Mouse (Mus musculus): Measurements from ENCODE around the gene Slc9a8.

Slc9a8 gene

DNA sequence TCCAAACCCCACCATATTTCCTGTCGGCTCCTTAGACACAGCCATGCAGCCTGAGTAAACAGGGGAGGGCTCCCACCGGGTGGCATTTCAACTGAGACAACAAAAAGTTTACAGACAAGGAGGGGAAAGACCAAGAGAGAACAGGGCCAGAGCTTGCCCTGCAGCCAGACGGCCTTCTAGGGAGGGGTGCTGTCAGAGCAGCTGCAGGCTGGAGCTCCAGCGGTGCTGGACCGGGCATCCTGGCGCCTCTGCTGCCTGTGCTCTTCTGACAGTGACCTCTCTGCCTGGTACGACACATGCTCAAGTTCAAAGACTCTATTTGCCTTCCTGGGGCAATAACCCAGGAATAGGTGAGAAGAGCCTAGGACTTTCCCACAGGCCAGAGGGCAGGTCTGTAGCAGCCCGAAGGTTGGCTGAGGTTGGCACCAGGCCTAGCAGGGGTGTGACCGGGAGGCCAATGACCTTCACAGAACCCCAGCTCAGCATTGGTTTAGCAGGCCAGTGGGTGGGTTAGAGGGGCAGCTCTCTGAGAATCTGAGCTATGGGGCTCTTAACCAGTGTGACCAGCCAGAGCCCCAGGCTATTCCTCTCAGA is 5.4 kb upstream of the Slc9a8 start:
- peak; percentile 84 to 93 for DNase-seq

DNA sequence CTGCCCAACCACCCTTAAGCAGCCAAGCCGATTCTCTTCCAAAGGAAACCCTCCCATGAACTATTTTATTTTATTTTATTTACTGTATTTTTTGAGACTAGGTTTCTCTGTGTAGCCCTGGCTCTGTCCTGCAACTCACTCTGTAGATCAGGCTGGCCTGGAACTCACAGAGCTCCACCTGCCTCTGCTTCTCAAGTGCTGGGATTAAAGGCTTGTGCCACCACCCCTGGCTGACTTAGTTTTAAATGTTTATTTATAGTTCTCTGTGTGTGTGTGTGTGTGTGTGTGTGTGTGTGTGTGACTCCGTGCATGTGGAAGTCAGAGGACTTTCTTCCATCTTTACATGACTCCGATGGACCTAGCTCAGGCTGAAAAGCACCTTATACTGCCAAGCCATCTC is 4.5 kb upstream of the Slc9a8 start:
- DNase-seq: no peak

DNA sequence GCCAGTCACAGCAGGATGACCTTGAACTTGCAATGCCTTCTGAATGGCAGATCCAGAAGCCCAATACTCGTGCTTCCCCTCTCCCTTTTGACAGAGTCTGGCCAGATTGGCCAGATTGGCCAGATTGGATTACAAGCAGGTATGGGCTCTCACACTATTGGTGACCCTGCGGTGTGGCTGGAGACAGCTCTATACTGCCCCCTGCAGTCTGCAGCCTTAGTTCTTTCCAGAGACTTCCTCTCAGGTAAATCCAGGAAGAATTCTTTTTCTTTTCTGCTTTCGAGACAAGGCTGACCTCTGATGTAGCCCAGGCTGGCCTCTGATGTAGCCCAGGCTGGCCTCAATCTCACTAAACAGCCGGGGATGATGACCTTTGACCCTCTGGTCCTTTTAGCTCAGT is 3.8 kb upstream of the Slc9a8 start:
- DNase-seq: peak; percentile 81 to 90

DNA sequence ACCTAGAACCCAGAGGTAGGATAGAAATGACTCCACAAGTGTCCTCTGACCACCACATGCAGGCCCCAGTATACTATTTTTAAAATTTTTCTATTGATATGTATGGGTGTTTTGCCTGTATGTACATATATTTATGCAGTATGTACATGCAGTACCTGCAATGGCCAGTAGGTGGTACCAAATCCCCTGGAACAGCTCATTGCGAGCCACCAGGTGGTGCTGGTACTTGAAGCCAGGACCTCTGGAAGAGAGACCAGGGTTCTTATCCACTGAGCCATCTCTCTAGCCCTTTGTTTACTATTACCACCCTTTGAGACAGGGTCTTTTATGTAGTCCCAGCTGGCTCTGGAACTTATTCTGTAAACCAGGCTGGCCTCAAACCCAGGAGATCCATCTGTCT is 2.3 kb upstream of the Slc9a8 start:
- peak; percentile 69 to 88 for DNase-seq

DNA sequence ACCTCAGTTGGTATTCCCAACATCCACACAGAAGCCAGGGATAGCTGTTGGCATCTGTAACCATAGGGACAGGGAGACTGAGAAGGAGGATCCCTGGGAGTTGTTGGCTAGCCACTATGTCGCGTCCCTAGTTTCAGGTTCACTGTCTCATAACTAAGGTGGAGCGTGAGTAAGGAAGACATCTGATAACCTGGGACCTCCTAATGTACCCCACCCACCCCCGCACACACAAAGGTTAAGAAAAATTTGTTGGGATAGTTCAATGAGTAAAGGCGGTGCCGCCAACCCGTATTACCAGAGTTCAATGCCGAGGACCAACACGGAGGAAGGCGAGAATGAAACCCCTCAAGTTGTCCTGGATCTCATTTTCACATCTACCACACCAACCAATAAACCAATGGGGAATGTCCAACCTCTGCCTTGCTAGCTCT is 686 bp upstream of the Slc9a8 start:
- DNase-seq: no peak

DNA sequence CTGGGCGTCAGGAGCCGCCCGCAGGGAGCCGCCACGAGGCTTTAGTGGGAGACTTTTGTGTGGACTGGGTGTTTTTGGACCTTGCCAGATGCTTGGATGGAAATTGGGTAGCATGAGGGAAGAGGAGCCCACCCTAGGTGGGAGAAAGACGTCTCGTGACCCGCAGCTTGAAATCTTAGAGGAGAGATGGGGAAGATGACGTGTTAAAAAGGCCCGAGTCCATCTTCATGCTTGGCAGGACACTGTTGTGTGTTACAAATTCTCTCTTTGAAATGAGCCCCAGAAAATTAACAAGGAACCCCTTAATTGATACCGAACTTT is 598 bp downstream of the Slc9a8 start:
- DNase-seq: no peak

DNA sequence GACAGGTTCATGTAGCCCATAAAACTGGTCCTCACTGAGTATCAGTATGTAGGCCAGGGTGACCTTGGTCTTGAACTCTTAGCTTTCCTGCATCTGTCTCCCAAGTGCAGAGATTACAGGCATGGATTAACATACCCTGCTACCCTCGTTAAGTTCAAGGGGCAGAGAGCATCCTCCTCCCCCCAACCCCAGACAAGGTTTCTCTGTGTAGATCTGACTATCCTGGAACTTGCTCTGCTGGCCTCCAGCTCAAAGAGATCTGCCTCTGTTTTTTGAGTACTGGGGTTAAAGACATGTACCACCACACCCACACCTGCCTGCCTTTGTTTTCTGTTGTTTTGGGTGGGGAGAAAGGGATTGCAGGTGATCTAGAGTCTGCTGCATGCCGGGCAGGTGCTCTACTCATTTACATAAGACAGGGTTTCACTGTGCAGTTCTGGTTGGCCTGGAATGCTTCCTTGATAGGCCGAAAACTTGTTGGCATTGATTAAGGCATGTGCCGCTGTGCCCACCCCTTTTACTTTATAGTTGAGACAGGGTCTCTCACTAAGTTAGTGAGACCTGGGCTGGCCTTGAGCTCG is 1.6 kb downstream of the Slc9a8 start:
- no peak for DNase-seq

DNA sequence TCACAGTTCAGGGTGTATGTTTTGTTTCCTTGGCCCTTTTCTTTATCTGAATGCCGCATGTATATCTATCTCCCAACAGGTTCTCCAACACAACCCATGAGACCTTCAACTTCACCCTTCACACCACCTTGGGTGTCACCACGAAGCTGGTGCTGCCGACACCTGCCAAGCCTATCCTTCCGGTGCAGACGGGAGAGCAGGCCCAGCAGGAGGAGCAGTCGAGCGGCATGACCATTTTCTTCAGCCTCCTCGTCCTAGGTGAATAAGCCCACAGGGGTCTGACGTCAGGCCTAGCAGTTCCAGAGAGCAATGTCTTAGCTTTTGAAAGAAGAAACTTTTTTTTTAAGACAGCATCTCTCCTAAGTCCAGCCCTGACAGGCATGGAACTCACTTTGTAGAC is 2.5 kb downstream of the Slc9a8 start:
- no peak for DNase-seq

DNA sequence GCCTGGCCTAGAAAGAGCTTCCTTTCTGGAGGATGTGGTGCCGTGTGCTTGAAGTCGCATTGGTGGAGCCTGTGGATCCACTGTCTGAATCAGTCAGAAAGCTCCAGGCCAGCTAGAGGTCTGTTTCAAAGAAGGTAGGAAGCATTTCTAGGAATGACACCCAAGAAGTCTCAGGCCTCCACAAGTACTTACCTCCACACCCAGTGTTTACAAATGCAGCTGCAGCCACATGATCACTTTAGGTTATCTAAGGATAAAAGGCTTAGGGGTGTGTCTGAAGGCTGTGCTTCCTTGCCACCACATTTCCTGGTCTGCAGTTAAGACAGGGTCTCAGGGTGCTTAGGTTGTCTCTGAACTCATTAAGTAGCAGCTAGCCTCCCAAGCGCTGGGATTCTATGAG is 3.0 kb downstream of the Slc9a8 start:
- no peak for DNase-seq

DNA sequence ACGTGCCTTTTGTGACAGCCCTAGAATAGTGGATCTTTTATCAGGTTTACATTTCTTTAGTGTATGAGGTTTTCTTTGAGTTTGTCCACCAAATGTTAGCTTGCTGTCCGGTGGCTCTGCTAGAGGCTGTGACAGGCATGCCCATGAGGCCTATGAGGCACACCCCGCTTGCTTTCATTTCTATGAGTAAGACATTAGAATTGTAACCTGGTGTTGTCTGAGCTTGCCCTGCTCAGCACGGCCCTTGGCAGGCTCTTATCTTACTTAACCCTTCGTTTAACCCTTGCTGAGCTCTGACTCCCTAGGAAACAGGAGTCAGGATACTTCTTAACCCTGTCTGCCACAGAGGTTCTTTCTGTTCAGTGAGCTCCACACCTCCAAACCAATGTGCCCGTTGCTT is 3.9 kb downstream of the Slc9a8 start:
- DNase-seq: no peak

DNA sequence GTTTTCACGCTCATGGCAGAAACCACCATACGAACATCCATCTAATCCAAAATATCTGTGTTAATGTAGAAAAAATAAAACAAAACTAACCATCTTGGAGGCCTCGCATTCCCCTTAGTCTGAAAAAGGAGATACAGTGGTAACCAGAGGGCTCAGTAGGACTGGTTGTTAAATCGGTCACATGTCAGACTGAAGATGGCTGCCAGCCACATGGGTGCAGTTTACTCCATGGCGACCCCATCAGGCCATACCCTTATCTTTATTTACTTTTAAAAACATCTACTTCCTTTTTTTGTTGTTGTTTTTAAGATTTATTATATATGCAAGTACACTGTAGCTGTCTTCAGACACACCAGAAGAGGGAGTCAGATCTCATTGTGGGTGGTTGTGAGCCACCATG is 8.1 kb downstream of the Slc9a8 start:
- DNase-seq: no peak

DNA sequence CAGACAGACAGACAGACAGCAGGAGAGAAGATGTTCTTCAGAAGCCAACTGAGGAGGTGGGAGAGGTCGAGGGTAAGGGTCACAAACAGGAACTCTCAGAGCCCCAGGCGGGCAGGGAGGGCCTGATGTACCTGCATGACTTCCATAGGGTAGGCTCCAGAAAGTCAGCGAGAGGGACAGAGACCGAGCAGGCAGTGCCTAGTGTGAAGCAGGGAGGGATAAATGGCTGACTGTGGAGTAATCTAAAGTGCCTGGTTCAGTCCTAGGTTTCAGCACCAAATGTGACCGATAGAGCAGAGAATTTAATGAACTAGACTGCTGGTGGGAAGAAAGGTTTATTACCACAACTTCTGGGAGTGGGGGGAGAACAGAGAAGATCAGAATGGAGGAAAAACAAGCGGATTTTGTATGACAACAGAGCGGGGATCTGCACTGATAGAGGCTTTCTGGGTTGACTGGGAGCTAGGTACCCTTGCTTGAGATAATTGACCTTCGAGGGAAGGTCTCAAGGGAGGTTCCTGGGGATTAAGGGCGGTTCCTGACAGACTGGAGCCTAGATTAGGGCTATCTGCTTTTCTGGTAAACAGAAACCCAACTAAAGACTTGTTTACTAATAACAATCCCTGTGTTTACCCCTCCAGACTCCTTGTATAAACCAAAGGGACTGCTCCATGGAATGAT is 9.4 kb downstream of the Slc9a8 start:
- DNase-seq: no peak

DNA sequence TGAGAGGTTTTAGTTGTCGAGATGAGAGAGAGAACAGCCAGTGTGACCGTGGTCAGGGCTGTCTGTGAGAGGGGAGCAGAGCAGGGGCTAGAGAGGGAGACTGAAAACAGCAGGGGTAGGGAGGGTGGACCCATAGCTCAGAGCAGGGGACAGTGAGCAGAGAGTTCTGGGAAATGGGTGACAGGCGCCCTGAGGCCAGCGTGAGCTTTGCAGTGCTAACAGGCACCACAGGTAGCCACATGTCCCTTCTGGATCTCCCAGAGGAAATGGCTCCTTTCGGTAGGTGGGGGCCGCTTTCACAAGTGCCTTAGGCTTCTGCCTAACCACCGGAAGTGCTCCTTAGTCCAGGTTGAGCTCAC is 9.9 kb downstream of the Slc9a8 start:
- DNase-seq: no peak

DNA sequence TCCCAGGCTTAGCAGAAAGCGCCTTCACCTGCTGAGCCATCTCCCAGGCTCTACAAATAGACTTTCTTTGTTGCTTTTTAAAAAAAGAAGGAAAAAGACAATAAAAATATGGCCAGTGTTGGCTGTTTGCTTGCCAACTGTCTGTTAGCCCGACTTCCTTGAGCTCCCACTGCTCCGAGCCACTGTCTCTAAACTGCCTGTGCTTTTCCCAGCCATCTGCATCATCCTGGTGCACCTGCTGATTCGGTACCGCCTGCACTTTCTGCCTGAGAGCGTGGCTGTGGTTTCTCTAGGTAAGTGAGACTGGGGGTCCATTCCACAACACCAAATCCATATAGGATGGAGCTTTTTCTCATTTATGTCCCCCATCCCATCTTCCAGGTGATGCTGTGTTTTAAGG is 13.1 kb downstream of the Slc9a8 start:
- DNase-seq: no peak

DNA sequence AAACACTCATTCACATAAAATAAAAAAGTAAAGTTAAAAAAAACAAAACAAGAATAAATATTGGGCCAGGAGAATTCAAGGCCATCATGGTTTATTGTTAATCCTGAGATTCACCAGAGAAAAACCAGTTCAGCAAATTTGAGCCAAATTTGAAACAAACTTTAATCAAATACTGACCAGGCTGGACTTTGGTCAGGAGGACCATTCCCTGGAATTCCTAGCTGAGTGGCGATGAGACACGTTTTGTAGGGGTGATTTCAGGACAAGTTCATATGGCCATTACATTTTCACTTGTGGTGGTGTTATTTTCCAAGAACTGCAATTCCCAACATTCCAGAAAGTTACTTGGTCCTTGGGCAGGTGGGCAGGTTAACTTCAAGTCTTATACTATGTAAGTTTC is 14.1 kb downstream of the Slc9a8 start:
- DNase-seq: peak; percentile 57 to 61

DNA sequence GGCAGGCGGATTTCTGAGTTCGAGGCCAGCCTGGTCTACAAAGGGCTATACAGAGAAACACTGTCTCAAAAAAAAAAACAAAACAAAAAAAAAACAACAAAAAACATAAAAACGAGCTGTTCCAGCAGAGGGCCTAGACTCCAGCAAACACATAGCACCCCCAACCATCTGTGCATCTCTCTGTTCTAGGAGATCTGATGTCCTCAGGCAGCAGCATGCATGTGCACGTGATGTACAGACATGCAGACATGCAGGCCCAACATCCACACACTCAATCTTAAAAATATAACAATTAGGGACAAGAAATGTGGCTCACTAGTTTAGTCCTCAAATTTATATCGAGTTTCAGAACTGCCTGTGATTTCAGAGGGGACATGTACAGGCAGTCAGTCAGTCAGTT is 14.9 kb downstream of the Slc9a8 start:
- DNase-seq: no peak

DNA sequence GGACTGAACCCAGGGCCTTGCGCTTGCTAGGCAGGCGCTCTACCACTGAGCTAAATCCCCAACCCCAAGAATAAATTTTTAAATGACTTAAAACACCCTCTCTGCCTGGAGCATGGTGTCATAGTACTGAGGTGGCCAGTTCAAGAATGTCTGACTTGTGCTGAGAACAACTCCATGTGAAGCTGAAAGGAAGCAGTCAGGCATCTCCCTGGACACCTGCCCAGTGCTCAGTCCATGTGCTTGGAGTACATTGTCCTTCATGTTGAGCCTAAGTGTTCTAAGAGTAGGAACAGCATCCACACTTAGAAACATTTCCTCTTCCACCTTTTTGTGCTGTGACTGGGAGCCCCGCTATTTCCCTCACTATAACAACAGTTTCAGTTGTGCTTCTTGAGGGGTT is 17.9 kb downstream of the Slc9a8 start:
- DNase-seq: peak; percentile 86 to 90

DNA sequence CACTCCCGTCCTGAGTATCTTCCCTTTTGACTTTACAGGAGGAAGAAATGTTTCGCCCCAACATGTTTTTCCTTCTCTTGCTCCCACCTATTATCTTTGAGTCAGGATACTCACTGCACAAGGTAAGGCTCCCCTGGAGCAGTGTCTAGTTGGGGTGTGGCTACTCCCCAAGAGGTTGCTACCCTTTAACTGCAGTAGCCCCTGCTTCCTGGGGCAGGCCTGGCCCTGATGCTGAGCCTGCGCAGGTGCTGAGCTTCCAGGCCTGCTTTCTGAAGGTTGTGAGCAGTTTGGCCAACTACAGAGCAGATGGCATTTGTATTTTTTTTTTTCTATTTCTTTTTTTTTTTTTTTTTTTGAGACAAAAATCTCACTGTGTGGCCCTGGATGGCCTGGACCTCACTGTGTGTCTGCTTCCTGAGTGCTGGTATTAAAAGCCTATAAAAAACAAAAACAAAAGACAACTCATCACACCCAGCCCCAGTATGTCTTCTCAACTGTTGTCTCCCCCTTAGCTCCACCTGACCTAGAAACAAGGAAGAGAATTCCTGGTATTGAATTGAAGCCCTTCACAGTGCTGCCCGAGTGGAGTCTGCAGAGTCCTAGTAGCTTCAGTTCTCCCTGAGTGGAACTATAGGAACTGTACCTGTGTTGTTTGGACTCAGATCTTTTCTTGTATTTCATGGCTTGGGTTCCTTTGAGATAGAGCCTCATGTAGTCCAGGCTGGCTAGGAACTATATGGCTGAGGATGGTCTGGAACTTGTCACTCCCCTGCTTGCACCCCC is 22.1 kb downstream of the Slc9a8 start:
- no peak for DNase-seq

DNA sequence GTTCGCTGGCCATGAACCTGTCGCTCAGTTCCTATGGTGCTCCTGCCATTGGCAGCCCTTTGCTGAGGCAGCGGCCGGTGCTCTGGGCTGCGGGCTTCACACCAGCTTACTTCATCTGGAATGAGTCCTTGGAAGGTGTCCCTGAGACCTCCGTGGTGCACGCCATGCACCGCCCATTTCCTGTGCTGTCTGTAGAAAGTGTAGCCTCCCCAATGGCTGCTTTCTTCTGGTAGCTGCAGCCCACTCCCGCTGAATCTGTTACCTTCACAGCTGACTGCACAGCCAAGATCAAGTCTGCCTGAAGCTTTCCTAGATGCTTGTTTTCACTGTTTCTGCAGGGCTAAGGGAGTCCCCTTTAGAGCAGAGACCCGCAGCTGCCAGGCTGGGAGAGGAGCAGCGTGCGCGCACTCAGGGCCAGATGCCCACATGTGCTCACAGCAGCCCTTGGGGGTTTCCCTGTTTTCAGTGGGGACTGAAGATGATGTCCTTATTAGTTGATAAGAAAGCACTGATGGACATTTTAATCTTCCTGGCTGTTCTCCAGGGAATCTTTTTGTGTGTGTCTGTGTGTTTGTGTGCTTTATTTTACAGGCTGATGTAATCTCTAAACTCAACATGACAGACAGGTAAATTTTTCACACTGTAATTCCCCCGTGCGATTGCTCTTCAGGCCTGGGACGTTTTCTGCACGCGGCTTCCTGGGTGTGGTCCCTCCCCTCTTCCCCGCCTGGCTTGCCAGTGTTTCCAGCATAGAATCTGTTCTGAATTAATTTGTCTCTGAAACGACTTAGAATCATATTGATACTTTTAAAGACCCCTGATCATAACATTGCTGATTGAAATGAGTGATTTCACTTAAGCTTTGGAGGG is 24.6 kb downstream of the Slc9a8 start:
- peak in 1 of 2 experiments; percentile 20 for DNase-seq

DNA sequence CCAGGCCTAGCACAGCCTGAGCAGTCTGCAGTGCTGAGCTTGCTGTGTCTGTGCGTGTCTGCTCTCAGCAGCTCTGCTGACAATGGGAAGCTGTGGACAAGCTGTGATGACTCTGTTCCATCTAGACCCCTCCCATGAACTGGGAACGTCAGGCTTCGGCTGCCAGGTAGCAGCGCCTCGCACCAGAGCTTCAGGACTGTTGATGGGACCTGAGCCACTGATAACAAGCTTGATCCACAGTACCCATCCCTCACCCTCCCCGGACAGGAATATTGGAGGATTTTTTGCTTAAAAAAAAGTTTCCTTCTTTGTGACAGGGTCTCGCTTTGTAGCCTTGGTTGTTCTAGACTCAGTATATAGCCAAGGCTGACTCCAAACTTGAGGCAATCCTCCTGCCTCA is 25.7 kb downstream of the Slc9a8 start:
- no peak for DNase-seq

DNA sequence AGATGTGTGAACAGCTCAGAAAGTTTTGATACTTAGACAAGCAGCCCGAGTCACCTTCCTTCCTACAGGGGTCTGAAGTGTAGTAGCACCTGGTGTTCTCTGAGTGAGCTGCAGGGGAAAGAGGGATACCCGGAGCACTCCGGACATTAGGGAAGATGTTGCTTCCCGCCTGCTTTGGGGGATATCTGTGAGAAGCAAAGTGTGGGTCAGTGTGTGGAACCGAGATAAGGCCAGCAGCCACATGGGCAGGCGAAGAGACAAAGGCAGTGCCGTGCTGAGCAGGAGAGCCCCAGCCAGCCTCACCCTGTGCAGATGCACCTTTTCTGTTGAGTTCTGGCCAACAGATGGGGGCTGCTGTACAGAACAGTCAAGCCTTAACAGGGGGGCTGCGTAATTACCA is 26.1 kb downstream of the Slc9a8 start:
- DNase-seq: no peak

DNA sequence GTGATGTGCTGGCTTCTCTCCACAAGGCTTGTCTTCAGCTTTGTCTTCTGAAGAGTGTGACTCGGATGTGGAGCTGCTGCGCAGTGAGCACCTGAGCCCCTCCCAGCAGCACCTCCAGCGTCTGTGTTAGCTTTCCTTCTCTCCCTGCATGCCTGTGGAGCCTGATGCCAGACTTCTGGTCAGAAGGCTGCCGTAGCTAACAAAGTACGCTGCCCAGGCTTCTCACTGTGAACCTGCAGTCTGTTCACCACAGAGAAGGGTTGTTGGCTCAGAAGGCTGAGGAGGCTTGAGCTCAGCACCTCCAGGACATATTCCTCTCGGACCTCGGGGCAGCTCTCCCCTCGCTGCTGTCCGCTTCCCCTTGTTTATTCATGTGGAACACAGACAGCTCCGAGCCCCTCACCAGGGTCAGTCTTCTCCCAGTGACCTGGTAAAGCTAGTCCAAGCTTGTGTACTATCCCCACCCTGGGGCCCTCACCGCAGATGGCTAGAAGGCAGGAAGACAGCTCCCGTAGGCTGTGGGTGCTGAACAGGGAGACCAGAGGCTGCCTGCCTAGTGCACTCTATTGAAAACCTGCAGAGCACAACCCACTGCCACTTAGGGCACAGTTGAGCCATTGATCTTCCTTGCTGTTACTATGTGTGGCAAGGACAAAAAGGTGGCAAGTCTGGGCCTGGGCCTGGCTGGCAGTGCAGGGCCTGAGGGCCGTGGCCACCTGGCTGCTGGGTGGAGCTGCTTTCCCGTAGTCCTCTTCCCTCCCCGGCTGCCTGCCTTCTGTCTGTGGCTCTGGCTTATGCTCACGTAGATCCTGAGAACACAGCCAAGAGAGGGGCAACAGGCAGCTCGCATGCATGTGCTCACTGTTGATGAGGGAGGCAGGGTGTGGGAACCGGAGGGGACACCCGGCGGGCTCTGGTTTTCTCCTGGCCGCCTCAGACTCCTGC is 28.1 kb downstream of the Slc9a8 start:
- DNase-seq: no peak
